Mouse (Mus musculus) liver, embryonic 14.5 days (tissue): Measurements from ENCODE around the gene Pilrb1.

Experiments used
- CTCF ChIP-seq: IDR thresholded peaks from 2 replicates; pipeline ENCODE4 v1.5.1; 2016; ENCODE audit warnings: antibody characterized with exemption, low read depth, control low read depth
- EP300 ChIP-seq: IDR thresholded peaks from 2 replicates; pipeline ENCODE4 v1.6.1; 2016; ENCODE audit warnings: antibody characterized with exemption, low read depth

- TF ChIP-seq EP300 (no peak), CTCF (no peak)
Measured at GRCm38 (mm10) chr5:137882922-137883321, 25.0 kb upstream of the Pilrb1 start.
